Mouse (Mus musculus): Measurements from ENCODE around the gene Ankfn1. TPM values are rescaled to one million over a fixed set of nuclear protein-coding genes. Genes with fewer than 3 reads are reported as not detected.

The Ankfn1 gene
- polyA plus RNA-seq, 1 experiment = 0.18 TPM

GRCm38 (mm10) chr11:89550921-89551320 lies 226.5 kb downstream of the Ankfn1 start:
- TF ChIP-seq TCF3 (IDR thresholded peaks at IDR 0.05; ENCODE audit: insufficient read length, low read depth) = no peak
- TF ChIP-seq E2F4 (IDR thresholded peaks at IDR 0.05; ENCODE audit: insufficient read depth) = no peak
- no peak for TF ChIP-seq POLR2AphosphoS2 (IDR thresholded peaks at IDR 0.05; ENCODE audit: insufficient read length, low read depth)
- TF ChIP-seq CEBPB (IDR thresholded peaks at IDR 0.05; ENCODE audit: insufficient read depth, poor library complexity, severe bottlenecking) = no peak
- no peaks in the 10 kb centered on the region for H3K79me2 ChIP-seq (ENCODE audit: control insufficient read depth, insufficient read depth)
- no peaks in the 10 kb centered on the region for H3K36me3 ChIP-seq (ENCODE audit: control insufficient read depth, insufficient read depth)
- no peak overlapping the region for H3K4me3 ChIP-seq
- no peaks in the 10 kb centered on the region for H3K27me3 ChIP-seq (ENCODE audit: control insufficient read depth, insufficient read depth, insufficient read length)
- H3K4me2 ChIP-seq (ENCODE audit: low read depth) = no peak overlapping the region
- no peak overlapping the region for H3ac ChIP-seq (ENCODE audit: control insufficient read depth, insufficient read length)

DNA sequence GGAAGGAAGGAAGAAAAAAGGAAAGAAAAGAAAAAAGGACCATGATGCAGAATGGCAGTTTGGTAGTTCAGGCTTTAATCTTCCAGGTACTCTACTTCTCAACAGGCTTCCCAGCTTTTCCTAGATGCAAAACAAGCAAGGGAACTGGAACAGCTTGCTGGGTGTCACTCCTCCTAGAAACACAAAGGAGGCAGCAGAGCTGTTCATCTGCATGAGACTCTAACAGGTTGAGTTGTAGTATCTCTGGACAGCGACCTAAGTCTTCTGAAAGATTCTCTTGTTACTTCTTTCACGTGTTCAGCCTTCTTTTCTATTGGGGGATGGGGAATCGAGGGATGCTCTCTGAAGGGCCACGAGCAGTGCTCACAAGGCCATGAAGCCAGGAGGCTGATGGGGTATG lies 228.7 kb downstream of the Ankfn1 start:
- no peak overlapping the region for H3ac ChIP-seq (ENCODE audit: control insufficient read depth, insufficient read length)
- H3K27me3 ChIP-seq (ENCODE audit: control insufficient read depth, insufficient read depth, insufficient read length) = no peaks in the 10 kb centered on the region
- no peak overlapping the region for H3K4me3 ChIP-seq
- no peak for TF ChIP-seq USF1 (IDR thresholded peaks at IDR 0.05; ENCODE audit: low read depth)
- no peak for TF ChIP-seq POLR2A (IDR thresholded peaks at IDR 0.05; ENCODE audit: insufficient read length, low read depth)
- TF ChIP-seq MYOG (IDR thresholded peaks at IDR 0.05; ENCODE audit: control insufficient read depth in 1 of 3, insufficient read depth in 1 of 3, insufficient read length in 2 of 3, low read depth in 2 of 3) = no peak
- no peak for TF ChIP-seq MYOD1 (IDR thresholded peaks at IDR 0.05; ENCODE audit: control insufficient read depth in 1 of 3, insufficient read length in 2 of 3, low read depth in 2 of 3)
- no peak for TF ChIP-seq TCF3 (IDR thresholded peaks at IDR 0.05; ENCODE audit: insufficient read length, low read depth)
- no peak for TF ChIP-seq E2F4 (IDR thresholded peaks at IDR 0.05; ENCODE audit: insufficient read depth)
- no peak for TF ChIP-seq REST (IDR thresholded peaks at IDR 0.05; ENCODE audit: insufficient read depth, insufficient read length)
- no peak for TF ChIP-seq MAX (IDR thresholded peaks at IDR 0.05; ENCODE audit: low read depth)
- no peak for TF ChIP-seq TCF12 (IDR thresholded peaks at IDR 0.05; ENCODE audit: insufficient read depth, poor library complexity, severe bottlenecking)
- no peak for TF ChIP-seq SRF (IDR thresholded peaks at IDR 0.05; ENCODE audit: control insufficient read depth, insufficient read length, low read depth)
- no peak for TF ChIP-seq CEBPB (IDR thresholded peaks at IDR 0.05; ENCODE audit: insufficient read depth, poor library complexity, severe bottlenecking)
- no peak for TF ChIP-seq POLR2AphosphoS2 (IDR thresholded peaks at IDR 0.05; ENCODE audit: insufficient read length, low read depth)
- no peaks in the 10 kb centered on the region for H3K79me2 ChIP-seq (ENCODE audit: control insufficient read depth, insufficient read depth)
- H3K36me3 ChIP-seq (ENCODE audit: control insufficient read depth, insufficient read depth) = no peaks in the 10 kb centered on the region
- no peak overlapping the region for H3K4me2 ChIP-seq (ENCODE audit: low read depth)

DNA sequence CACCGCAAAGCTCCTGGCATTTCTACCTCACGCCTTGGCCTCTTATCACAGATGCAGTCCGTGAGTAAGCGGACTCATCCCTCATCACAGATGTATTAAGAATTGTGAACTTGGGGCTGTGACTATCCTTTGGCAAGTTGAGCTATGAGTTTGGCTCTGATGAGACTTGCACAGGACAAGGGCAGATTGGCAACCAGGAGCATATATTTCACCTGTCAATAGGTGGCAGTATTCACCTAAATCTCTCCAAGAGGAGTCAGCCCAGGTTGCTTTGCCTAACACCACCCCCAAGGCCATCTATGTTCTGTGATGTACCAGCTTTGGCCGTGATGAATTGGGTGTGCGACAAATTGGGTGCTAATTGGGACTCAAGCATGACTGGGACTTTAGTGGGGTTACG lies 231.3 kb downstream of the Ankfn1 start:
- no peaks in the 10 kb centered on the region for H3K27me3 ChIP-seq (ENCODE audit: control insufficient read depth, insufficient read depth, insufficient read length)
- no peaks in the 10 kb centered on the region for H3K36me3 ChIP-seq (ENCODE audit: control insufficient read depth, insufficient read depth)
- no peak overlapping the region for H3K4me3 ChIP-seq
- H3ac ChIP-seq (ENCODE audit: control insufficient read depth, insufficient read length) = no peak overlapping the region
- H3K79me2 ChIP-seq (ENCODE audit: control insufficient read depth, insufficient read depth) = no peaks in the 10 kb centered on the region
- TF ChIP-seq CEBPB (IDR thresholded peaks at IDR 0.05; ENCODE audit: insufficient read depth, poor library complexity, severe bottlenecking) (no peak), POLR2A (IDR thresholded peaks at IDR 0.05; ENCODE audit: insufficient read length, low read depth) (no peak), MYOG (IDR thresholded peaks at IDR 0.05; ENCODE audit: control insufficient read depth in 1 of 3, insufficient read depth in 1 of 3, insufficient read length in 2 of 3, low read depth in 2 of 3) (no peak), MAX (IDR thresholded peaks at IDR 0.05; ENCODE audit: low read depth) (no peak), E2F4 (IDR thresholded peaks at IDR 0.05; ENCODE audit: insufficient read depth) (no peak), TCF3 (IDR thresholded peaks at IDR 0.05; ENCODE audit: insufficient read length, low read depth) (no peak), REST (IDR thresholded peaks at IDR 0.05; ENCODE audit: insufficient read depth, insufficient read length) (no peak), MYOD1 (IDR thresholded peaks at IDR 0.05; ENCODE audit: control insufficient read depth in 1 of 3, insufficient read length in 2 of 3, low read depth in 2 of 3) (no peak), TCF12 (IDR thresholded peaks at IDR 0.05; ENCODE audit: insufficient read depth, poor library complexity, severe bottlenecking) (no peak), POLR2AphosphoS2 (IDR thresholded peaks at IDR 0.05; ENCODE audit: insufficient read length, low read depth) (no peak), SRF (IDR thresholded peaks at IDR 0.05; ENCODE audit: control insufficient read depth, insufficient read length, low read depth) (no peak), USF1 (IDR thresholded peaks at IDR 0.05; ENCODE audit: low read depth) (no peak)
- H3K4me2 ChIP-seq (ENCODE audit: low read depth) = no peak overlapping the region

- no peak for TF ChIP-seq USF1 (IDR thresholded peaks at IDR 0.05; ENCODE audit: low read depth)
- TF ChIP-seq TCF12 (IDR thresholded peaks at IDR 0.05; ENCODE audit: insufficient read depth, poor library complexity, severe bottlenecking) = no peak
- no peak for TF ChIP-seq MYOG (IDR thresholded peaks at IDR 0.05; ENCODE audit: control insufficient read depth in 1 of 3, insufficient read depth in 1 of 3, insufficient read length in 2 of 3, low read depth in 2 of 3)
- no peak for TF ChIP-seq MYOD1 (IDR thresholded peaks at IDR 0.05; ENCODE audit: control insufficient read depth in 1 of 3, insufficient read length in 2 of 3, low read depth in 2 of 3)
- no peak for TF ChIP-seq MAX (IDR thresholded peaks at IDR 0.05; ENCODE audit: low read depth)
- TF ChIP-seq SRF (IDR thresholded peaks at IDR 0.05; ENCODE audit: control insufficient read depth, insufficient read length, low read depth) = no peak
- Histone ChIP-seq H3ac (ENCODE audit: control insufficient read depth, insufficient read length) (no peak overlapping the region), H3K4me2 (ENCODE audit: low read depth) (no peak overlapping the region), H3K36me3 (ENCODE audit: control insufficient read depth, insufficient read depth) (no peaks in the 10 kb centered on the region), H3K4me3 (no peak overlapping the region), H3K79me2 (ENCODE audit: control insufficient read depth, insufficient read depth) (no peaks in the 10 kb centered on the region), H3K27me3 (ENCODE audit: control insufficient read depth, insufficient read depth, insufficient read length) (no peaks in the 10 kb centered on the region)
Observed at GRCm38 (mm10) chr11:89544856-89545817, 232.3 kb downstream of the Ankfn1 start.
